Mouse (Mus musculus): ENCODE measurements around the gene Lmntd2. TPM values are rescaled to one million over a fixed set of nuclear protein-coding genes. Genes with fewer than 3 reads are reported as not detected.

Gene Lmntd2
- polyA plus RNA-seq, 1 experiment from 2014 or later = 0.49 TPM

DNA sequence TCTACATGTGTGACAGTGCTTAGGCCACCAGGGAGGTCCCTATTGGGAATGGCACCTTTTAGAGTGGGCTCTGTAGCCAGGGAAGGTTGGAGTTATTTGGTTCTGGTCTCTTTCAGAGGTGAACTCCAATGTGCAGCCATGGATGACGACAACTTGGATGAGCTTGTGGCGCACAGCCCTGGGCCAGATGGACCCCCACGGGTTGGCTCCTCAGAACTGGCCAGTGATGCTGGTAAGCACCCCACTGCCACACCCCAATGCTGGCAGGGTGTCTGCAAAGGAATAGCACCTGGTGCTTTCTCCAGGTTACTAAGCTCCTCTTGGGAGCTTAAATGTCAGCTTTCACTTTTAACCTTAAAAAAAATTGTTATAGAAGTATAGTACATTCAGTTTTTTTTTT lies 17.2 kb upstream of the Lmntd2 start:
- Histone ChIP-seq H3K4me2 (ENCODE audit: low read depth, low read length) (no peak overlapping the region), H3K9ac (replicated peaks) (no peak overlapping the region)
- TF ChIP-seq EP300 (IDR thresholded peaks at IDR 0.05; ENCODE audit: low read depth) (no peak), CTCF (IDR thresholded peaks at IDR 0.05; ENCODE audit: low read depth) (no peak)

DNA sequence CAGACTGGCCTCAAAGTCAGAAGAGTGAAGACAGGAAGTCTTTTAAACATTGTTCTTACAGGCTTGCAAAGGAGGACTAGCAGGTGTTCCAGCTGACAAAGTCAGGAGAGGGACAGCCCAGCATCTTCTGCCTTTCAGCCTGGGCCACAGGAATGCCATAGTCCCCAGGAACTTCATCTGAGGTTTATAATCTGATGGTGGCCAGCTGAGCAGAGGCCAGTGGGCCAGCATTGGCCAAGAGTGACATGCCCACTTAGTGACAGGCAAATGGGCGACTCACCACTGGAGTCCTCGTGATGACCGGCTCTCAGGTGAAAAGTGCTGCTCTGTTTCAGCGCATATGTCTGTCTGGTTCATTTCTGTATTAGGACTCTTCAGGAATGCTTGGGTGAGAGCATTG lies 16.7 kb upstream of the Lmntd2 start:
- H3K9me3 ChIP-seq (ENCODE audit: low read length) = no peaks in the 10 kb centered on the region
- no peak for TF ChIP-seq CTCF (IDR thresholded peaks at IDR 0.05; ENCODE audit: low read depth)
- TF ChIP-seq EP300 (IDR thresholded peaks at IDR 0.05; ENCODE audit: low read depth) = no peak
- H3K4me2 ChIP-seq (ENCODE audit: low read depth, low read length) = peak overlapping the region; percentile 78; the same call in 1 of the 2 replicates
- peaks cover 47% of the 10 kb centered on the region for H3K36me3 ChIP-seq (replicated peaks; ENCODE audit: insufficient read depth, low read length)
- 0 out of 2 replicates have a peak overlapping the region, but pooled peaks have one; percentile 98 for H3K4me3 ChIP-seq (ENCODE audit: low read depth, low read length)
- ATAC-seq = no peak
- WGBS (ENCODE audit: insufficient replicate concordance) = 89% methylated on average over 4 of the region's 4 CpGs
- H3K27me3 ChIP-seq (ENCODE audit: insufficient read depth, low read length) = no peaks in the 10 kb centered on the region
- no peak for DNase-seq
- no peak overlapping the region for H3K27ac ChIP-seq (ENCODE audit: low read depth)
- H3K4me1 ChIP-seq (ENCODE audit: insufficient read depth) = peaks cover 20% of the 10 kb centered on the region
- 0 out of 2 replicates have a peak overlapping the region, but pooled peaks have one; percentile 6 for H3K9ac ChIP-seq (replicated peaks)

More for the DNA sequence above, 17.2 kb upstream of the Lmntd2 start:
- ATAC-seq = no peak
- Histone ChIP-seq H3K4me3 (ENCODE audit: low read depth, low read length) (no peak overlapping the region), H3K4me1 (ENCODE audit: insufficient read depth) (peaks cover 20% of the 10 kb centered on the region), H3K9me3 (ENCODE audit: low read length) (no peaks in the 10 kb centered on the region), H3K36me3 (replicated peaks; ENCODE audit: insufficient read depth, low read length) (peaks cover 50% of the 10 kb centered on the region), H3K27ac (ENCODE audit: low read depth) (no peak overlapping the region), H3K27me3 (ENCODE audit: insufficient read depth, low read length) (no peaks in the 10 kb centered on the region)
- DNase-seq = no peak
- 95% methylated on average over 3 of the region's 3 CpGs for WGBS (ENCODE audit: insufficient replicate concordance)

DNA sequence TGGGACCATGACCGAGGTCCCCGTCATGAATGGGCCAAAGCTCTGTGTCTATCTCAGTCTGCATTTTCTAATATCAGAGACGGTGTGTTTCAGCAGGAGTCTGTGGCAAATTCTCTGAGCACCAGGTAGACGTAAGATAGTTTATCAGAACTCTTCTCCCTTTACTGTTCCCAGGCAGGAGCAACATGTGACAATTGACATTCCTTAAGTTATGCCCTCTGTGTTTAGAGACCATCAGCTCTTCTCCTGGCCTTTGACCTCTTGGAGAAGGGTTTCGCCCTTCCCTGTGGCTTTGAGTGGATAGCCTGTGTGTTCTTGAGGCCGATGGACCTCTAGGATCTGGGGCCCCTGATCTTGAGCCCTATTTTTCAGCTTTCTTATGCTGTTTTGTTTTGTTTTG lies 15.8 kb upstream of the Lmntd2 start:
- H3K27me3 ChIP-seq (ENCODE audit: insufficient read depth, low read length) = no peaks in the 10 kb centered on the region
- 37% methylated on average over 6 of the region's 6 CpGs for WGBS (ENCODE audit: insufficient replicate concordance)
- TF ChIP-seq EP300 (IDR thresholded peaks at IDR 0.05; ENCODE audit: low read depth) (no peak), CTCF (IDR thresholded peaks at IDR 0.05; ENCODE audit: low read depth) (no peak)
- H3K27ac ChIP-seq (ENCODE audit: low read depth) = 0 out of 2 replicates have a peak overlapping the region, but pooled peaks have one; percentile 60
- H3K9me3 ChIP-seq (ENCODE audit: low read length) = no peaks in the 10 kb centered on the region
- H3K4me3 ChIP-seq (ENCODE audit: low read depth, low read length) = peak overlapping the region; percentile 98
- DNase-seq = no peak
- peaks cover 38% of the 10 kb centered on the region for H3K36me3 ChIP-seq (replicated peaks; ENCODE audit: insufficient read depth, low read length)
- peak overlapping the region; percentile 78 for H3K4me2 ChIP-seq (ENCODE audit: low read depth, low read length)
- peak overlapping the region; percentile 99 for H3K9ac ChIP-seq (replicated peaks)
- H3K4me1 ChIP-seq (ENCODE audit: insufficient read depth) = peaks cover 20% of the 10 kb centered on the region
- no peak for ATAC-seq

DNA sequence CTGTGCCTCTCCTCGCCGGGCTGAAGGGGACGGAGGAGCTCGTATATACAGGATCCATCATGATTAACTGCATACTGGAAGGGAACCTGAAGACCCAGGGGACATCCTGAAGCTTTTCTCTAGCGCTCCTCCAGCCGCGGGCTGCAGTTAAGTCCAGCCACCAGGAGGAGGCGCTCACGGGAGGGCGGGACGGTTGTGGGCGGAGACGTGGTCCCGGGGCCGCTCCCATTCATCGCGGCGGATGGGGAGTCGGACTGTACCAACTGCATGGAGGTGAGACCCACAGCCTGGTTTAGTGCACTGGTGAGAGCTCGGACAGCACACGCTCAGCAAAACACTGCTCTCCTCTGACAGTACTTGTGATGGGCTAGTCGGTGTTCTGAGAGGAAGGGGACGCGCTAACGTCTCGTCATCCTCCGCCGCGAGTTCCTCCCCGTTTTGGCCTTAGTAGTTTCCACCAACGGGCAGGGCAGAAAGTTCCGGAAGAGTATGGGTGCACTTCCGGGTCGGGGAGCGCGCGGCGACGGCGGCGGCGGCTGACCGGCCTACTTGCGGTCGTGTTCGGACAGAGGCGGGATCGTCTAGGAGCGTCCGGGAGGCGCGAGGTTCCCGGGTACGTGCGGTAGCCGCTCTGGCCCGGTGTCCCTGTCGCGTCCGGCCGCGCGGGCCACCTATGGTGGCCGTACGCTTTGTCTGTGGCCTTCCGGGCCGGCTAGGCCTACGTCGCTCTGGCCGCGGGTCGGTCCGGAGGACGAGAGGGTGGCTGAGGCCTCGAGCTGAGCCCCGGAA lies 14.6 kb upstream of the Lmntd2 start, which contains the start of gene Phrf1:
Phrf1 (plus strand) TSS at position 506 of the 789 bp plus-strand sequence.
- Histone ChIP-seq H3K4me3 (ENCODE audit: low read depth, low read length) (peak within 1 kb of the TSS; percentile 98), H3K36me3 (replicated peaks; ENCODE audit: insufficient read depth, low read length) (peaks cover 29% of the 10 kb centered on the region), H3K27me3 (ENCODE audit: insufficient read depth, low read length) (no peaks in the 10 kb centered on the region), H3K9me3 (ENCODE audit: low read length) (no peaks in the 10 kb centered on the region), H3K27ac (ENCODE audit: low read depth) (peak within 1 kb of the TSS; percentile 60), H3K4me2 (ENCODE audit: low read depth, low read length) (peak within 1 kb of the TSS; percentile 78), H3K4me1 (ENCODE audit: insufficient read depth) (peaks cover 20% of the 10 kb centered on the region), H3K9ac (replicated peaks) (peak within 1 kb of the TSS; percentile 99)
- WGBS (ENCODE audit: insufficient replicate concordance) = under 1% methylated on average over 73 of the region's 76 CpGs
- ATAC-seq = peak; percentile 95
- DNase-seq = peak; percentile 93
- TF ChIP-seq CTCF (IDR thresholded peaks at IDR 0.05; ENCODE audit: low read depth) = peak; percentile 100
- peak; percentile 89 for TF ChIP-seq EP300 (IDR thresholded peaks at IDR 0.05; ENCODE audit: low read depth)

DNA sequence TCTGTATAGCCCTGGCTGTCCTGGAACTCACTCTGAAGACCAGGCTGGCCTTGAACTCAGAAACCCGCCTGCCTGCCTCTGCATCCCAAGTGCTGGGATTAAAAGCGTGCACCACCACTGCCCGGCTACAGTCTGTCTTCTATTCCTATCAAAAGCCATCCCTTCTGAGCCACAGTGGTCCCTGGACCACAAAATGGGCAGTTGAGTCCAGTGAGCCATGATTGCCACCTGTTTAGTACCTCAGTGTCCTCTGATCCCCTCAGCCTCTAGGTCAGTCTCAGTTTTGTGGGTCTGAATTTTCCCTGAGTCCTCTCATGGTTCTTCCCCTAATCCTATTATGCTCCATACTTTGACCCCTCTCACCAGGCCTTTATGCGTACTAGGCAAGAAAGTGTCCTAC lies 13.9 kb upstream of the Lmntd2 start:
- H3K27ac ChIP-seq (ENCODE audit: low read depth) = no peak overlapping the region
- no peak for TF ChIP-seq CTCF (IDR thresholded peaks at IDR 0.05; ENCODE audit: low read depth)
- no peak for TF ChIP-seq EP300 (IDR thresholded peaks at IDR 0.05; ENCODE audit: low read depth)
- H3K4me3 ChIP-seq (ENCODE audit: low read depth, low read length) = peak overlapping the region; percentile 98; the same call in 1 of the 2 replicates
- WGBS (ENCODE audit: insufficient replicate concordance) = 88% methylated on average over 4 of the region's 4 CpGs
- no peak overlapping the region for H3K9ac ChIP-seq (replicated peaks)
- no peaks in the 10 kb centered on the region for H3K27me3 ChIP-seq (ENCODE audit: insufficient read depth, low read length)
- peaks cover 23% of the 10 kb centered on the region for H3K36me3 ChIP-seq (replicated peaks; ENCODE audit: insufficient read depth, low read length)
- peaks cover 22% of the 10 kb centered on the region for H3K4me1 ChIP-seq (ENCODE audit: insufficient read depth)
- H3K9me3 ChIP-seq (ENCODE audit: low read length) = no peaks in the 10 kb centered on the region
- DNase-seq (no peak), ATAC-seq (no peak)
- 0 out of 2 replicates have a peak overlapping the region, but pooled peaks have one; percentile 78 for H3K4me2 ChIP-seq (ENCODE audit: low read depth, low read length)

DNA sequence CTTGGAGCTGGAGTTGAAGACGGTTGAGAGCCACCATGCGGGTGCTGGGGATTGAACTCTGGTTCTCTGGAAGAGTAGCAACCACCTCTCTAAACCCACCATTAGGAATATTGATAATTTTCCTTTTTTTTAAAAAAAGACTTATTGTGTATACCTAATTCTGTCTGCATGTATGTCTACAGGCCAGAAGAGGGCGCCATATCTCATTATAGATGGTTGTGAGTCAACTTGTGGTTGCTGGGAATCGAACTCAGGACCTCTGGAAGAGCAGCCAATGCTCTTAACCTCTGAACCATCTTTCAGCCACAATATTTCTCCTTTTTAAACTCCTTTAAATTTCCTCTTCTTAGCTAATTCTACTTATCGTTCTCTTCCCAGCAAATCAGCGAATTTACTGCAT lies 12.7 kb upstream of the Lmntd2 start:
- Histone ChIP-seq H3K27me3 (ENCODE audit: insufficient read depth, low read length) (no peaks in the 10 kb centered on the region), H3K27ac (ENCODE audit: low read depth) (no peak overlapping the region), H3K4me2 (ENCODE audit: low read depth, low read length) (no peak overlapping the region), H3K9me3 (ENCODE audit: low read length) (no peaks in the 10 kb centered on the region), H3K36me3 (replicated peaks; ENCODE audit: insufficient read depth, low read length) (peaks cover 10% of the 10 kb centered on the region), H3K4me1 (ENCODE audit: insufficient read depth) (peaks cover 31% of the 10 kb centered on the region), H3K9ac (replicated peaks) (no peak overlapping the region), H3K4me3 (ENCODE audit: low read depth, low read length) (no peak overlapping the region)
- ATAC-seq (no peak), DNase-seq (no peak)
- WGBS (ENCODE audit: insufficient replicate concordance) = 84% methylated on average over 6 of the region's 6 CpGs
- TF ChIP-seq EP300 (IDR thresholded peaks at IDR 0.05; ENCODE audit: low read depth) = no peak
- TF ChIP-seq CTCF (IDR thresholded peaks at IDR 0.05; ENCODE audit: low read depth) = peak; percentile 28

Measured in liver, postnatal 0 days (tissue).